ENCODE assay signal across 9 mouse cellular contexts in the genomic region with DNA sequence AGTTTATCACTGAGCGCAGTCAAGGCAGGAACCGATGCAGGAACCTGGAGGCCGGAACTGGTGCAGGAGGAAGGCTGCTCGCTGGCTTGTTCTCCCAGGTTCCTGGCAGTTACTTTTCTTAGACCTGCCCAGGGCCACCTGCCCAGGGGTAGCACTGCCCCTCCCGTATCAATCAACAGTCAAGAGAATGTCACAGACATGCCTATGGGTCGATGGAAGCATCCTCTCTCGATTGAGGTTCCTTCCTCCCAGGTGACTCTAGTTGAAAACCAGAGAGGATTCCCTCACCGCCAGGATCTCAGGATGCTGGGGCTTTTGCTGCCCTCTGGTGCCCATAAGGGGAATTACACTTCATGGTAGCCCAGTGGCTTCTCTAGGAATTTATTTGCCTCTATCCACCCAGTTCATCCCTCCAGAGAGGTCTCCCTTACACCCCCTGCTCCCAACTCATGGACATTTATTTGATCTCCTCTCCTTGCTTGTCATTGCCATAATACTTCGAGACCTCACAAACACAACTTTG. TPM values are rescaled to one million over a fixed set of nuclear protein-coding genes. Genes with fewer than 3 reads are reported as not detected.
DNase-seq lines count a peak whose midpoint lies in the region; ATAC-seq and TF ChIP-seq lines count a peak whose summit lies in the region.
"Had no signal": no experiment of that assay in that cellular context is flagged by ENCODE, and none has a peak within 500 bp of the region (broad histone marks: within the 10 kb centered on the region; RNA-seq: fewer than 3 reads in every experiment).

No protein-coding gene starts in this region.

- no peak overlapping the region for H3K4me2 ChIP-seq in kidney, embryonic 16.5 days (replicated peaks; ENCODE audit: low read depth, low read length)
- H3K4me2 ChIP-seq in limb, embryonic 11.5 days (ENCODE audit: low read depth, severe bottlenecking) = no peak overlapping the region
- H3K4me2 ChIP-seq in neural tube, embryonic 11.5 days (ENCODE audit: low read depth) = no peak overlapping the region
- H3K4me2 ChIP-seq: midbrain, embryonic 12.5 days had no signal

- peak; percentile 50 for DNase-seq in kidney, adult 11 months
- DNase-seq in cerebellum, adult 2 months = peak; percentile 67 to 76
- DNase-seq in limb, embryonic 11.5 days (ENCODE audit: low spot score) = peak; percentile 80
- peak; percentile 72 for DNase-seq in neural tube, embryonic 11.5 days (ENCODE audit: low spot score)
- peak; percentile 53 for DNase-seq in testis, postnatal 14 days (ENCODE audit: low spot score)

- H3K9ac ChIP-seq in kidney, embryonic 16.5 days (replicated peaks; ENCODE audit: low read length) = no peak overlapping the region
- no peak overlapping the region for H3K9ac ChIP-seq in limb, embryonic 11.5 days (ENCODE audit: low read length)
- H3K9ac ChIP-seq in neural tube, embryonic 11.5 days (ENCODE audit: low read length) = no peak overlapping the region
- H3K9ac ChIP-seq: midbrain, embryonic 12.5 days had no signal

- H3K9me3 ChIP-seq in kidney, embryonic 16.5 days (ENCODE audit: low read length) = no peaks in the 10 kb centered on the region
- no peaks in the 10 kb centered on the region for H3K9me3 ChIP-seq in limb, embryonic 11.5 days (ENCODE audit: control insufficient read depth, low read length)
- H3K9me3 ChIP-seq in neural tube, embryonic 11.5 days (ENCODE audit: control insufficient read depth, low read length) = no peaks in the 10 kb centered on the region
- H3K9me3 ChIP-seq: midbrain, embryonic 12.5 days had no signal

- H3K4me1 ChIP-seq in kidney, embryonic 16.5 days (ENCODE audit: insufficient read depth, low read length) = peaks cover 18% of the 10 kb centered on the region; the same call in 1 of the 2 replicates
- H3K4me1 ChIP-seq in cerebellum, adult 2 months (ENCODE audit: control insufficient read depth, insufficient read depth, low read length) = no peaks in the 10 kb centered on the region
- no peaks in the 10 kb centered on the region for H3K4me1 ChIP-seq in limb, embryonic 11.5 days (ENCODE audit: control insufficient read depth, insufficient read depth, low read length)
- H3K4me1 ChIP-seq in neural tube, embryonic 11.5 days (ENCODE audit: control insufficient read depth, insufficient read depth, low read length) = 0 out of 2 replicates have a peak, but pooled peaks cover 2% of the 10 kb centered on the region

- TF ChIP-seq CTCF in cerebellum, adult 2 months (IDR thresholded peaks at IDR 0.05; ENCODE audit: borderline replicate concordance, insufficient read depth, low read depth, low read length) = peak; percentile 94

- ATAC-seq in kidney, embryonic 16.5 days (ENCODE audit: low FRiP score, low TSS enrichment) = no peak
- peak; percentile 74 for ATAC-seq in frontal cortex, adult (ENCODE audit: low TSS enrichment)
- peak; percentile 39 for ATAC-seq in inflammation-experienced regulatory T-cells, adult 6 months
- ATAC-seq in limb, embryonic 11.5 days (ENCODE audit: insufficient number of reproducible peaks, low FRiP score, low TSS enrichment, low read depth) = no peak
- no peak for ATAC-seq in neural tube, embryonic 11.5 days (ENCODE audit: insufficient read depth, low FRiP score, low TSS enrichment)

- no peak overlapping the region for H3K27ac ChIP-seq in kidney, embryonic 16.5 days (ENCODE audit: low read length)
- H3K27ac ChIP-seq in cerebellum, adult 2 months (ENCODE audit: insufficient read depth, low read length) = no peak overlapping the region
- no peak overlapping the region for H3K27ac ChIP-seq in limb, embryonic 11.5 days (replicated peaks; ENCODE audit: low read depth, low read length)
- H3K27ac ChIP-seq in neural tube, embryonic 11.5 days (ENCODE audit: low read depth, low read length) = no peak overlapping the region
- H3K27ac ChIP-seq: midbrain, embryonic 12.5 days had no signal

- H3K27me3 ChIP-seq in kidney, embryonic 16.5 days (ENCODE audit: insufficient read depth, low read length) = 0 out of 2 replicates have a peak, but pooled peaks cover 4% of the 10 kb centered on the region
- H3K27me3 ChIP-seq in cerebellum, adult 2 months (ENCODE audit: control insufficient read depth, insufficient read depth, low read length) = no peaks in the 10 kb centered on the region
- H3K27me3 ChIP-seq in limb, embryonic 11.5 days (ENCODE audit: control insufficient read depth, insufficient read depth, low read length) = no peaks in the 10 kb centered on the region
- H3K27me3 ChIP-seq in neural tube, embryonic 11.5 days (ENCODE audit: control insufficient read depth, insufficient read depth, low read length) = 0 out of 2 replicates have a peak, but pooled peaks cover 2% of the 10 kb centered on the region

- H3K4me3 ChIP-seq in kidney, embryonic 16.5 days (ENCODE audit: low read length) = no peak overlapping the region
- H3K4me3 ChIP-seq in cerebellum, adult 2 months (replicated peaks; ENCODE audit: insufficient read depth, low read depth, low read length) = no peak overlapping the region
- H3K4me3 ChIP-seq in limb, embryonic 11.5 days (ENCODE audit: low read depth, low read length) = no peak overlapping the region
- H3K4me3 ChIP-seq in neural tube, embryonic 11.5 days (ENCODE audit: low read depth, low read length) = no peak overlapping the region
- H3K4me3 ChIP-seq: midbrain, embryonic 12.5 days had no signal

- WGBS in kidney, embryonic 16.5 days = 37% methylated on average over 9 of the region's 9 CpGs
- WGBS in cerebellum, adult 2 months = 41% methylated on average over 9 of the region's 9 CpGs
- 47% methylated on average over 9 of the region's 9 CpGs for WGBS in limb, embryonic 11.5 days
- 44% methylated on average over 9 of the region's 9 CpGs for WGBS in neural tube, embryonic 11.5 days

- no peaks in the 10 kb centered on the region for H3K36me3 ChIP-seq in kidney, embryonic 16.5 days (ENCODE audit: insufficient read depth, low read length)
- H3K36me3 ChIP-seq in limb, embryonic 11.5 days (ENCODE audit: control insufficient read depth, insufficient read depth, low read length) = no peaks in the 10 kb centered on the region
- no peaks in the 10 kb centered on the region for H3K36me3 ChIP-seq in neural tube, embryonic 11.5 days (ENCODE audit: control insufficient read depth, insufficient read depth, low read length)
- H3K36me3 ChIP-seq: midbrain, embryonic 12.5 days had no signal

- TF ChIP-seq POLR2A in cerebellum, adult 2 months (IDR thresholded peaks at IDR 0.05; ENCODE audit: borderline replicate concordance, insufficient read depth, low read length) = no peak

RNA-seq across cellular contexts. Expression of gene Vwf, which starts 53.5 kb away (rescaled TPM):
- polyA plus RNA-seq in kidney, embryonic 16.5 days (2015; fragmentation: Nextera tagmentation; extraction: Ambion mirVana) = 3.9 and 5.4 TPM in 2 replicates
- polyA plus RNA-seq in cerebellum, adult 2 months (2012; rRNA removed) = 15.0 and 20.2 TPM in 2 replicates
- under 1 TPM in 1 of 3 experiments, not detected in 2; 0.17 TPM for polyA plus RNA-seq in inflammation-experienced regulatory T-cells, adult 6 months (2017; shearing (Covaris generic))
- 6.1 and 6.7 TPM in 2 replicates for polyA plus RNA-seq in limb, embryonic 11.5 days (2014; fragmentation: Nextera tagmentation; extraction: Ambion mirVana)
- polyA plus RNA-seq in neural tube, embryonic 11.5 days (2014; fragmentation: Nextera tagmentation; extraction: Ambion mirVana) = 11.1 and 15.4 TPM in 2 replicates

Comparison
In these comparisons a context has a peak if more than half of its experiments do, and no peak if none do; other contexts are left out.
1. ATAC-seq: peak in frontal cortex, adult (single experiment) and inflammation-experienced regulatory T-cells, adult 6 months (single experiment); none in kidney, embryonic 16.5 days (single experiment), limb, embryonic 11.5 days (single experiment) and neural tube, embryonic 11.5 days (single experiment).
2. Peak in every context shown above with its lines, with median percentiles within 50 percentile points of each other: DNase-seq.